Mouse (Mus musculus) cerebellum, postnatal 36 days (tissue): ENCODE results near the gene Tbc1d2b.

Experiments used
- DNase-seq, 2 experiments: peaks; one replicate each; pipeline ENCODE4 v3.0.0; 2021 to 2022; ENCODE audit warnings: mixed read lengths in 2 of 2

Gene Tbc1d2b

GRCm38 (mm10) chr9:90242291-90242690, 28.3 kb downstream of the Tbc1d2b start:
- DNase-seq, result peak in 1 of 2 experiments; percentile 24

GRCm38 (mm10) chr9:90241618-90242017, 29.0 kb downstream of the Tbc1d2b start:
- no peak for DNase-seq

- no peak for DNase-seq
These were observed 29.6 kb downstream of the Tbc1d2b start for GRCm38 (mm10) chr9:90241041-90241440.

- no peak for DNase-seq
These were observed 30.0 kb downstream of the Tbc1d2b start for GRCm38 (mm10) chr9:90240560-90240959.

GRCm38 (mm10) chr9:90237232-90238062, 33.2 kb downstream of the Tbc1d2b start:
- no peak for DNase-seq

- no peak for DNase-seq
These were observed 33.8 kb downstream of the Tbc1d2b start for GRCm38 (mm10) chr9:90236817-90237216.

- no peak for DNase-seq
These were observed 35.2 kb downstream of the Tbc1d2b start for GRCm38 (mm10) chr9:90235258-90235882.

GRCm38 (mm10) chr9:90234786-90235185, 35.8 kb downstream of the Tbc1d2b start:
- DNase-seq, result no peak

GRCm38 (mm10) chr9:90233906-90234419, 36.6 kb downstream of the Tbc1d2b start:
- DNase-seq, result no peak

- DNase-seq, result no peak
These were observed 37.6 kb downstream of the Tbc1d2b start for GRCm38 (mm10) chr9:90232781-90233690.

GRCm38 (mm10) chr9:90227171-90227570, 43.4 kb downstream of the Tbc1d2b start:
- no peak for DNase-seq

- no peak for DNase-seq
These were observed 43.9 kb downstream of the Tbc1d2b start for GRCm38 (mm10) chr9:90226742-90227096.

- no peak for DNase-seq
These were observed 44.4 kb downstream of the Tbc1d2b start for GRCm38 (mm10) chr9:90226081-90226741.

- no peak for DNase-seq
These were observed 48.3 kb downstream of the Tbc1d2b start for GRCm38 (mm10) chr9:90222275-90222674.

- no peak for DNase-seq
These were observed 53.1 kb downstream of the Tbc1d2b start for GRCm38 (mm10) chr9:90217501-90217900.

- DNase-seq, result no peak
These were observed 54.2 kb downstream of the Tbc1d2b start for GRCm38 (mm10) chr9:90216259-90217001.

- peak; percentile 36 to 44 for DNase-seq
These were observed 57.5 kb downstream of the Tbc1d2b start for GRCm38 (mm10) chr9:90213127-90213526.

GRCm38 (mm10) chr9:90208655-90209054, 61.9 kb downstream of the Tbc1d2b start:
- no peak for DNase-seq

GRCm38 (mm10) chr9:90207808-90208207, 62.8 kb downstream of the Tbc1d2b start:
- no peak for DNase-seq

GRCm38 (mm10) chr9:90206500-90206899, 64.1 kb downstream of the Tbc1d2b start:
- peak; percentile 82 to 84 for DNase-seq

- DNase-seq, result no peak
These were observed 66.1 kb downstream of the Tbc1d2b start for GRCm38 (mm10) chr9:90204396-90204915.
